Mouse (Mus musculus) spleen, adult 2 months (tissue): ENCODE data around the gene Spaca3.

ENCODE experiments used
- CTCF ChIP-seq: fragments of 200-500 bp; IDR thresholded peaks from 2 replicates; pipeline ENCODE4 v1.5.1; 2011; ENCODE audit warnings: mild to moderate bottlenecking, inconsistent platforms; ENCODE audit not compliant: insufficient read depth, insufficient read length, insufficient replicate concordance; ENCODE audit errors: extremely low read depth
- POLR2A ChIP-seq: fragments of 200-500 bp; IDR thresholded peaks from 2 replicates; pipeline ENCODE4 v1.6.1; 2011; ENCODE audit warnings: low read depth, low read length, inconsistent platforms

- TF ChIP-seq CTCF (no peak), POLR2A (no peak)
Measured at GRCm38 (mm10) chr11:80845486-80845885, 12.7 kb upstream of the Spaca3 start.
